Mouse (Mus musculus) left cerebral cortex, postnatal 4 days (tissue): ENCODE measurements around the gene Grm2. TPM values are rescaled to one million over a fixed set of nuclear protein-coding genes. Genes with fewer than 3 reads are reported as not detected.

Experiments
- DNase-seq: peaks from one replicate; pipeline ENCODE4 v3.0.0-alpha.2; 2022
- intact Hi-C: fragments of 180-260 bp; cut with DNase I; formaldehyde crosslinking; loops from one replicate; pipeline ENCODE4 v1.15.1; 2025
- total RNA-seq, 2 experiments: library from RNA; stranded (reverse); gene quantifications; 2 replicates each; pipeline ENCODE4 v1.2.3; 2021

The Grm2 gene
- total RNA-seq, result 10 to 100 TPM; 43.6 to 48.3 TPM

GRCm38 (mm10) chr9:106655884-106656720 lies at the start of gene Grm2:
Gene Grm2 (minus strand): TSS chr9:106656082.
- intact Hi-C loops, result no loop called here
- peak; percentile 62 for DNase-seq

- intact Hi-C loops, result no loop called here
- DNase-seq, result peak; percentile 89
Measured at GRCm38 (mm10) chr9:106692973-106693481, 37.1 kb upstream of the Grm2 start.

- intact Hi-C loops, result no loop called here
Measured at GRCm38 (mm10) chr9:106688834-106689233, 33.0 kb upstream of the Grm2 start.

GRCm38 (mm10) chr9:106686983-106687650 lies 31.2 kb upstream of the Grm2 start:
- DNase-seq, result peak; percentile 80
- intact Hi-C loops, result no loop called here

More at GRCm38 (mm10) chr9:106688834-106689233, 33.0 kb upstream of the Grm2 start:
- no peak for DNase-seq

- intact Hi-C loops, result no loop called here
Measured at GRCm38 (mm10) chr9:106685249-106686101, 29.6 kb upstream of the Grm2 start, which contains the start of gene Tex264. Gene Tex264 (minus strand): TSS chr9:106685927.

GRCm38 (mm10) chr9:106684918-106685248 lies 29.0 kb upstream of the Grm2 start:
- no peak for DNase-seq

More at GRCm38 (mm10) chr9:106685249-106686101, 29.6 kb upstream of the Grm2 start, which contains the start of gene Tex264:
- peak; percentile 79 for DNase-seq

GRCm38 (mm10) chr9:106684093-106684872 lies 28.4 kb upstream of the Grm2 start:
- intact Hi-C loops, result no loop called here
- DNase-seq, result no peak

More at GRCm38 (mm10) chr9:106684918-106685248, 29.0 kb upstream of the Grm2 start:
- intact Hi-C loops, result no loop called here

GRCm38 (mm10) chr9:106681026-106681425 lies 25.1 kb upstream of the Grm2 start:
- no peak for DNase-seq
- intact Hi-C loops, result no loop called here

- intact Hi-C loops, result loop anchor here (10.0 kb wide), 1 partner anchor 137 kb away; no protein-coding TSS in a partner anchor
- DNase-seq, result no peak
Measured at GRCm38 (mm10) chr9:106678242-106678641, 22.4 kb upstream of the Grm2 start.

GRCm38 (mm10) chr9:106677702-106678101 lies 21.8 kb upstream of the Grm2 start:
- DNase-seq, result no peak
- intact Hi-C loops, result loop anchor here (10.0 kb wide), 1 partner anchor 137 kb away; no protein-coding TSS in a partner anchor

GRCm38 (mm10) chr9:106676571-106676970 lies 20.7 kb upstream of the Grm2 start:
- DNase-seq, result no peak

GRCm38 (mm10) chr9:106675965-106676364 lies 20.1 kb upstream of the Grm2 start:
- intact Hi-C loops, result loop anchor here (10.0 kb wide), 1 partner anchor 139 kb away; no protein-coding TSS in a partner anchor
- DNase-seq, result no peak

More at GRCm38 (mm10) chr9:106676571-106676970, 20.7 kb upstream of the Grm2 start:
- intact Hi-C loops, result loop anchor here (10.0 kb wide), 1 partner anchor 138 kb away; no protein-coding TSS in a partner anchor

GRCm38 (mm10) chr9:106675480-106675879 lies 19.6 kb upstream of the Grm2 start:
- intact Hi-C loops, result loop anchor here (10.0 kb wide), 1 partner anchor 139 kb away; no protein-coding TSS in a partner anchor
- peak; percentile 85 for DNase-seq

GRCm38 (mm10) chr9:106673860-106674259 lies 18.0 kb upstream of the Grm2 start:
- no peak for DNase-seq
- intact Hi-C loops, result loop anchor here (10.0 kb wide), 1 partner anchor 141 kb away; no protein-coding TSS in a partner anchor

- DNase-seq, result no peak
- intact Hi-C loops, result no loop called here
Measured at GRCm38 (mm10) chr9:106664856-106665255, 9.0 kb upstream of the Grm2 start.

- peak; percentile 69 for DNase-seq
- intact Hi-C loops, result no loop called here
Measured at GRCm38 (mm10) chr9:106664433-106664832, 8.6 kb upstream of the Grm2 start.

GRCm38 (mm10) chr9:106663200-106663599 lies 7.3 kb upstream of the Grm2 start:
- intact Hi-C loops, result no loop called here
- no peak for DNase-seq

GRCm38 (mm10) chr9:106659935-106660334 lies 4.1 kb upstream of the Grm2 start:
- no peak for DNase-seq
- intact Hi-C loops, result no loop called here

- intact Hi-C loops, result no loop called here
- DNase-seq, result no peak
Measured at GRCm38 (mm10) chr9:106659441-106659840, 3.6 kb upstream of the Grm2 start.
